Mouse (Mus musculus): ENCODE measurements around the gene Tle6. TPM values are rescaled to one million over a fixed set of nuclear protein-coding genes. Genes with fewer than 3 reads are reported as not detected.

Gene Tle6
- 2.0 TPM for polyA plus RNA-seq (2017; shearing (Covaris generic))

GRCm38 (mm10) chr10:81600738-81601203 lies at the start of gene Tle6:
Gene Tle6, minus strand, starts transcription at chr10:81601073.

DNA sequence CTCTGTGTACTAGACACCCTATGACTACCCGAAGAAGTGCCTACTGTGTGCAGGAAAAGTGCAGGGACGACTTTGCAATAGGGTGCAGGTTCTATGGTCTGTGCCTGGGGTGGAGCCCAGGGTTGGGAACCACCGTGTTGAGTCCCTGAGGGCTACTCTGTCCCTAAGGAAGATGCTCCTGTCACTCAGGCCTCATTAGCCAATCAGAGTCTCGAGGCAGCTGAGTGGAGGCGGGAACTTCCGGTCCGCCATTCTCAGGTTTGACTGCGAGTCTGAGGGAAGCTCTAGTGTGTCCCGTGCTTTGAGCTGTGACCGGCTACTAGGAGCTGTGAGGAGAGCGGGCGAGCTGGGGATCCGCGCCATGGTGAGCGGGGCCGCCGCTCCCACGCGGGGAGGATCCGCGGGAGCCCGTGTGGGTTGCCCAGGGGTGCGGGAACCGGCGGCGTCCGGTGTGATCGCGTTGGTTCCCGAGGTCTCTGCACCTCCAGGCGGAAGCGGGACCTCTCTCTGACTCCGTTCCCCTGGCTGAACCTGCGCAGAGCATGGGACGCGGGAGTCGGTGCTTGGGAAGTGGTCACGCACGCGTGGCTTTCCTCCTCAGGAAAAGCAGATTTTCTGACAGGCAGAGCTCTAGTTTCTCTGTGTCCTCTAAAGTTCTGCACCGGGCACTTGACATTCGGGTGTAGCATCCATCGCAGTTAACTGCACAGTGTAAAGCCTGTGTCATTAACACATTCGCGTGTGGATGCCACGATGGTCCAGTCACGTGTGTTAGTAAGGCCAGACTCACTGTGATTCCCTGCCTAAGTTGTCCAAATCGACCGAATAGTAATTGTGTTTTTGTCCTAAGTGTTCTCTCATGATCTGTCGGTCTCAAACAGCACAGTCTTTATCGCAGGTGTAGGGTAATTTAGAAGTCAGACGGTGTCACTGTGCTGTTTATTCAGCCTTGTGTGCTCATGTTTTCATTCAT lies 48.2 kb upstream of the Tle6 start, which contains the start of gene Gm10778:
Gene Gm10778, plus strand, starts transcription at position 257 of the 973 bp plus-strand sequence.

GRCm38 (mm10) chr10:81628390-81628789 lies 27.5 kb upstream of the Tle6 start, which contains the start of gene Ankrd24:
Gene Ankrd24, plus strand, starts transcription at chr10:81628540.

GRCm38 (mm10) chr10:81626994-81627835 lies 26.3 kb upstream of the Tle6 start, which contains the start of gene Sirt6:
Gene Sirt6, minus strand, starts transcription at chr10:81627797.

GRCm38 (mm10) chr10:81605974-81606751 lies 5.3 kb upstream of the Tle6 start, which contains the start of gene BC025920:
Gene BC025920, plus strand, starts transcription at chr10:81606270.

GRCm38 (mm10) chr10:81574081-81575056 lies 26.5 kb downstream of the Tle6 start, which contains the start of gene Tle2:
Gene Tle2, plus strand, starts transcription at chr10:81574561.

DNA sequence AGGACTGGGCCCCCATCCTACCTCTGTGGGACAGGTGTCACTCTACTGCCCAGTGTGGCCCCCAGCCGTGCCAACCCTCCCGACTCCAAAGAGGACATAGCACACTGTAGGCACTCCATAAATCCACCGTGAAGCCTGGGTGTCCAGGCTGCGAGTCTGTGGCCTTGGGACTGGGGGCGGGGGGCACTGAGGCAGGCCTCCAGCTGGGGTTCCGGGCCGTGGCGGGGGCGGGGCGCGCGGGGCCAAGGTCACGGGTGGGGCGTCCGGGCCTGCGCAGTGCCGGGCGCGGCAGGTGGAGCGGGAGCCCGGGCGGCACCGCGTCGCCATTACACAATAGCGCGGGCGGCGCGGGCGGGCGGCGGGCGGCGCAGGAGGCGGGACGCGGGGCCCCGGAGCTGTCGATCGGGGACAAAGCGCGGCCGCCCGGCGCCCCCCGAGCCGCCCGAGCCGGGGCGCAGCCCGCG lies 41.7 kb downstream of the Tle6 start, which contains the start of gene Aes:
Gene Aes, plus strand, starts transcription at position 326 of the 464 bp plus-strand sequence.

DNA sequence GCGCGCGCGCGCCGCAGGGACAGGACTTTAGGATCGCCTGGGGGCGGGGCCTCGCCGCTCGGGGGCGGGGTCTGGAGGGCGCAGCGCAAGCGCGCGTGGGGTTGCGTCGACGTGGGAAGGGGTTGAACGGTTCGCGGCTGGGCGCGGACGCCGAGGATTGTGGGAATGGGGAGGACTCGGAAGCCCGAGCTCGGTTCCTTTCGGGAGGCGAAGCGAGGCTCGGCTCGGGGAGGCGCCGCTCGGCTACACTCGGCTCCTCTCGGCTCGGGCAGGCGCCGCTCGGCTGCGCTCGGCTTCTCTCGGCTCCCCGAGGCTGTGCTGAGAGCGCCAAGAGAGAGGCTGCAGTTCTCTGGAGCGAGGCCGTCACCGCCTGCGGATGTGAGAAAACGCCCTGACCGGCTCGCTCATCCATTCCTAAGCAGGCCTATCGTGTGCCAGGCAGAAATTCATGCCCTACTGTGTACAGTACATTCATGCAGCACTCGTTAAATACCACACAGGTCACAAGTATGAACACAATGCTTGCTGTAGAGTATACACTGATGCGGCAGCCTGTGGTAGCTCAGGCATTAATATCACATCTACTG lies 55.6 kb downstream of the Tle6 start, which contains the start of gene Gna11:
Gene Gna11, minus strand, starts transcription at position 30 of the 587 bp plus-strand sequence.

Other genes starting within 250 kb of the Tle6 start
- 6.1 TPM for gene Mfsd12, start 243.6 kb downstream of the Tle6 start, polyA plus RNA-seq (2017; shearing (Covaris generic))
- gene 4930404N11Rik, start 235.3 kb downstream of the Tle6 start, polyA plus RNA-seq (2017; shearing (Covaris generic)): 3.2 TPM
- gene Fzr1, start 222.6 kb downstream of the Tle6 start, polyA plus RNA-seq (2017; shearing (Covaris generic)): 65.5 TPM
- 44.3 TPM for gene Dohh, start 216.6 kb downstream of the Tle6 start, polyA plus RNA-seq (2017; shearing (Covaris generic))
- 5.8 TPM for gene Gm48551, start 216.6 kb downstream of the Tle6 start, polyA plus RNA-seq (2017; shearing (Covaris generic))
- 0.75 TPM for gene Gm48552, start 212.1 kb downstream of the Tle6 start, polyA plus RNA-seq (2017; shearing (Covaris generic))
- 6.1 TPM for gene Smim24, start 208.0 kb downstream of the Tle6 start, polyA plus RNA-seq (2017; shearing (Covaris generic))
- 21.0 TPM for gene Nfic, start 145.4 kb downstream of the Tle6 start, polyA plus RNA-seq (2017; shearing (Covaris generic))
- gene Celf5, start 118.4 kb downstream of the Tle6 start, polyA plus RNA-seq (2017; shearing (Covaris generic)): 0.20 TPM
- gene Ncln, start 104.7 kb downstream of the Tle6 start, polyA plus RNA-seq (2017; shearing (Covaris generic)): 164 TPM
- 90.1 TPM for gene S1pr4, start 100.9 kb downstream of the Tle6 start, polyA plus RNA-seq (2017; shearing (Covaris generic))
- 18.1 TPM for gene Gna15, start 76.8 kb downstream of the Tle6 start, polyA plus RNA-seq (2017; shearing (Covaris generic))
- gene Gna11, start 55.9 kb downstream of the Tle6 start, polyA plus RNA-seq (2017; shearing (Covaris generic)): 17.2 TPM
- gene Aes, start 41.6 kb downstream of the Tle6 start, polyA plus RNA-seq (2017; shearing (Covaris generic)): 1,254 TPM
- 2.0 TPM for gene Tle2, start 26.5 kb downstream of the Tle6 start, polyA plus RNA-seq (2017; shearing (Covaris generic))
- gene BC025920, start 5.2 kb upstream of the Tle6 start, polyA plus RNA-seq (2017; shearing (Covaris generic)): 2.8 TPM
- 19.4 TPM for gene Sirt6, start 26.7 kb upstream of the Tle6 start, polyA plus RNA-seq (2017; shearing (Covaris generic))
- gene Ankrd24, start 27.5 kb upstream of the Tle6 start, polyA plus RNA-seq (2017; shearing (Covaris generic)): 2.4 TPM
- gene Gm10778, start 48.0 kb upstream of the Tle6 start, polyA plus RNA-seq (2017; shearing (Covaris generic)): 9.1 TPM
- gene Zfp433, start 103.8 kb upstream of the Tle6 start, polyA plus RNA-seq (2017; shearing (Covaris generic)): 22.8 TPM
- gene Gm3055, start 170.1 kb upstream of the Tle6 start, polyA plus RNA-seq (2017; shearing (Covaris generic)): 5.7 TPM
- gene Gm4767, start 211.1 kb upstream of the Tle6 start, polyA plus RNA-seq (2017; shearing (Covaris generic)): 6.3 TPM

Measured in CD4-positive, CD25-positive, alpha-beta regulatory T cell (primary cell).